In genomic region chr4:23591593-23591992, GRCm38 (mm10) we compare ENCODE assay signal across 25 mouse cellular contexts.
"Had no signal": no experiment of that assay in that cellular context is flagged by ENCODE, and none has a peak within 500 bp of the region (broad histone marks: within the 10 kb centered on the region; RNA-seq: fewer than 3 reads in every experiment).

No protein-coding gene starts in this region.

- ATAC-seq: hindbrain, postnatal 0 days; intestine, embryonic 16.5 days had no signal

- H3K4me3 ChIP-seq: heart, adult 2 months; heart, embryonic 13.5 days; heart, embryonic 15.5 days; hindbrain, embryonic 13.5 days; hindbrain, embryonic 15.5 days; kidney, embryonic 15.5 days; limb, embryonic 13.5 days; limb, embryonic 15.5 days had no signal

- H3K27me3 ChIP-seq: heart, embryonic 13.5 days; heart, embryonic 15.5 days; hindbrain, embryonic 13.5 days; hindbrain, embryonic 15.5 days; kidney, embryonic 15.5 days; limb, embryonic 13.5 days; limb, embryonic 15.5 days had no signal

- H3K4me1 ChIP-seq: heart, embryonic 15.5 days; hindbrain, embryonic 15.5 days; limb, embryonic 13.5 days; limb, embryonic 15.5 days had no signal

- H3K9me3 ChIP-seq: heart, embryonic 13.5 days; heart, embryonic 15.5 days; hindbrain, embryonic 13.5 days; hindbrain, embryonic 15.5 days; kidney, embryonic 15.5 days; limb, embryonic 13.5 days; limb, embryonic 15.5 days had no signal

- H3K4me2 ChIP-seq: heart, embryonic 11.5 days; heart, embryonic 13.5 days; heart, embryonic 15.5 days; hindbrain, embryonic 13.5 days; hindbrain, embryonic 15.5 days; kidney, embryonic 15.5 days; limb, embryonic 13.5 days; limb, embryonic 15.5 days had no signal

- DNase-seq: gastrocnemius, postnatal 14 days; gastrocnemius, postnatal 36 days; heart, adult 11 months; heart, adult 2 months; heart, postnatal 14 days; heart, postnatal 36 days; kidney, adult 11 months; kidney, adult 2 months; kidney, adult 9 months; kidney, postnatal 14 days; kidney, postnatal 36 days; layer of hippocampus, adult 9-11 months; layer of hippocampus, postnatal 36 days; left cerebral cortex, postnatal 4 days had no signal

- H3K27ac ChIP-seq: heart, adult 2 months; heart, embryonic 13.5 days; heart, embryonic 15.5 days; hindbrain, embryonic 13.5 days; hindbrain, embryonic 15.5 days; hindbrain, postnatal 0 days; kidney, embryonic 15.5 days; kidney, postnatal 0 days; limb, embryonic 13.5 days; limb, embryonic 15.5 days had no signal

- H3K9ac ChIP-seq: heart, embryonic 13.5 days; heart, embryonic 15.5 days; hindbrain, embryonic 13.5 days; hindbrain, embryonic 15.5 days; kidney, embryonic 15.5 days; limb, embryonic 13.5 days; limb, embryonic 15.5 days had no signal

- H3K36me3 ChIP-seq: heart, embryonic 13.5 days; heart, embryonic 15.5 days; hindbrain, embryonic 13.5 days; hindbrain, embryonic 15.5 days; kidney, embryonic 15.5 days; limb, embryonic 13.5 days; limb, embryonic 15.5 days had no signal
